Mouse (Mus musculus) C2C12 (cell line): Measurements from ENCODE around the gene Ddx3y. TPM values are rescaled to one million over a fixed set of nuclear protein-coding genes. Genes with fewer than 3 reads are reported as not detected.

ENCODE experiments used
- H3K27me3 ChIP-seq: one replicate; pipeline ENCODE4 v1.6.1; 2011; ENCODE audit not compliant: control insufficient read depth, insufficient read depth, insufficient read length
- H3K36me3 ChIP-seq: one replicate; pipeline ENCODE4 v1.6.1; 2011; ENCODE audit not compliant: control insufficient read depth, insufficient read depth
- H3K4me3 ChIP-seq: one replicate; pipeline ENCODE4 v1.5.1; 2011; ENCODE audit warnings: mild to moderate bottlenecking, control low read depth; ENCODE audit not compliant: poor library complexity, insufficient read depth, severe bottlenecking
- H3K79me2 ChIP-seq: one replicate; pipeline ENCODE4 v1.6.1; 2011; ENCODE audit not compliant: control insufficient read depth, insufficient read depth
- H3K79me3 ChIP-seq: one replicate; pipeline ENCODE4 v1.6.1; 2011; ENCODE audit warnings: low read depth, control low read depth
- H3ac ChIP-seq: one replicate; pipeline ENCODE3; 2011; ENCODE audit warnings: low read depth; ENCODE audit not compliant: control insufficient read depth, insufficient read length
- CEBPB ChIP-seq: IDR thresholded peaks from one replicate; pipeline ENCODE4 v1.6.1; 2011; ENCODE audit warnings: low read depth, mild to moderate bottlenecking, control low read depth, moderate library complexity
- CTCF ChIP-seq: IDR thresholded peaks from one replicate; pipeline ENCODE4 v1.5.1; 2011; ENCODE audit not compliant: control insufficient read depth, insufficient read depth, insufficient read length
- FOSL1 ChIP-seq: IDR thresholded peaks from one replicate; pipeline ENCODE4 v1.8.0; 2011; ENCODE audit warnings: mild to moderate bottlenecking, low read length; ENCODE audit not compliant: poor library complexity, insufficient read depth, severe bottlenecking
- MAX ChIP-seq: IDR thresholded peaks from one replicate; pipeline ENCODE4 v1.6.1; 2011; ENCODE audit warnings: mild to moderate bottlenecking, control low read depth
- MYOD1 ChIP-seq: IDR thresholded peaks from one replicate; pipeline ENCODE4 v1.6.1; 2011; ENCODE audit warnings: low read depth; ENCODE audit not compliant: control insufficient read depth, insufficient read length
- MYOG ChIP-seq: IDR thresholded peaks from one replicate; pipeline ENCODE4 v1.6.1; 2011; ENCODE audit not compliant: control insufficient read depth, insufficient read length; ENCODE audit errors: extremely low read depth
- USF1 ChIP-seq: IDR thresholded peaks from one replicate; pipeline ENCODE4 v1.6.1; 2011; ENCODE audit warnings: low read depth, mild to moderate bottlenecking, control low read depth, moderate library complexity
- long read RNA-seq, 2 experiments: library from polyadenylated mRNA; unstranded; transcript quantifications; one replicate each; pipeline ENCODE4 v2.0.0; 2019 to 2020
- polyA plus RNA-seq: library from polyadenylated mRNA; unstranded; fragments of >200 nt; fragmentation: generic; extraction: Trizol; gene quantifications from one replicate; pipeline ENCODE4 v1.2.1, GENCODE M21; 2012; ENCODE audit warnings: missing spikeins

Ddx3y gene
- polyA plus RNA-seq, result not detected
- long read RNA-seq, experiment 1, result 0 reads
- long read RNA-seq, experiment 2, result 0 reads

DNA sequence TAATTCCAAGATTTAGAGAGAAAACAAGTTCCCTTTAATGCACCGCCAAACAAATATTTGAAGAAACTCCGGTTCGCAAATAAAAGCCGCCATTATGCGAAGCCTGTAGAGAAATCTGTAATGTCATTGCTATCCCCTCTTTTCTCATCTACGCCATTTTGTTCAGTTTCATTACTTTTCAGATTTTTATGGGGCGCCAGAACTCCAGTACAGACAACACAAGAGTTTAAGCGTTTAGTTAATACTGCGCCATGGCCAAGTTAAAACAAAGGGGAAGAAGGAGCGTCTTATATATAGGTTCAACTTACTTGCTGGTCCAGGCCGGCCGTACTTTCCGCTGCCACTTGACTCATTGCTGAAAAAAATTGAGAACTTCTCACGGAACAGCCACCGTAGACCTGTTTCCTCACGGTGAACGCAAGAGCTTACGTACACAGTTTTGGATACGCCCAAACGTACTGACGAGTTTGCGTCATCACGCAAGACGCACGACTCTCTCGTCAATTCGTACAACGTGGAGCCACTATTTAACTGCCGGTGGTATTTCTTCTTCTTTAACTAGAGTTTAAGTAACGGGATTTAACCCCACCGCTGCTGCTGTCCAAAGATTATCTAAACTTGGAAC, at the start of gene Ddx3y:
Gene Ddx3y (minus strand): TSS at position 459 of the 625 bp plus-strand sequence.
- Histone ChIP-seq H3ac (no peak within 1 kb of the TSS), H3K27me3 (no peaks in the 10 kb centered on the region), H3K4me3 (no peak within 1 kb of the TSS), H3K79me2 (no peaks in the 10 kb centered on the region), H3K36me3 (no peaks in the 10 kb centered on the region), H3K79me3 (no peaks in the 10 kb centered on the region)
- TF ChIP-seq USF1 (no peak), MAX (no peak), FOSL1 (no peak), MYOD1 (no peak), CEBPB (no peak), MYOG (no peak), CTCF (no peak)

DNA sequence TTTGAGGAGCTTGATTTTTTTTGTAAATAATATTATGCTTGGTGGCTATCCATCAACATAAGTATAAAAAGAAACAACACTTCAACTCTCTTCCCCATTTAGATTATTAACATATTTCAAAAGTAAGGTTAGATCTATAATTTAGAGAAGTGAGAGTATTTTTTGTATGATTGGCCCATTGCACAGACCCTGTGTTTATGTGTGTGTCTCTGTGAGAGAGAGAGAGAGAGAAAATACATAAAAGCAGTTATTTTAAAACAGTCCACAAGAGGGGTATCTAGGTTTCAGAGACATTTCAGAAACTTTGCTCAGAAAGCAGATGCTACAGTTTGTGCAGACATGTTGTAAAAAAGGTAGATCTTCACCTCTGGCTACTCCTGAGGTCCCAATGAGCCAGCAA, 7.3 kb upstream of the Ddx3y start:
- no peak overlapping the region for H3ac ChIP-seq
- no peaks in the 10 kb centered on the region for H3K79me2 ChIP-seq
- H3K36me3 ChIP-seq, result no peaks in the 10 kb centered on the region
- no peaks in the 10 kb centered on the region for H3K27me3 ChIP-seq
- TF ChIP-seq MYOG, result no peak
- H3K4me3 ChIP-seq, result no peak overlapping the region
- no peaks in the 10 kb centered on the region for H3K79me3 ChIP-seq

DNA sequence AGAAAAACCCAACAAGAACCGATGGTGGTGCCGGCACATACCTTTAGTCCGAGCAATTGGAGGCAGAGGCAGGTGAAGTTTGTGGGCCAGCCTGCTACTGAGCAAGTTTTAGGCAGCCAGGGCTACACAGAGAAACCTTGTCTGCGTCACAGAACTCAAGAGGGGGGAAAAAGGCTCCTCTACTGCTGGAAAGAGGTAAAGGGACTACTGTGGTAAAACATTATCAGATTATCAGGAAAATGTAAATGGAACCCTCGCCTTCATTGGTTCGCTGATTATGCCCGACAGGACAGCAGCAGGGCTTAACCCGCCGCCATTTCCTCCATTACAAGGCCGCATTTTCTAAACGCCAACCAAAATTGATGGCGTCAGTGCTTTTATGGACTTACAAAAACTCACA, 694 bp downstream of the Ddx3y start:
- Histone ChIP-seq H3ac (no peak overlapping the region), H3K79me3 (no peaks in the 10 kb centered on the region), H3K27me3 (no peaks in the 10 kb centered on the region), H3K36me3 (no peaks in the 10 kb centered on the region), H3K4me3 (no peak overlapping the region), H3K79me2 (no peaks in the 10 kb centered on the region)
- no peak for TF ChIP-seq MAX
- TF ChIP-seq FOSL1, result no peak
- no peak for TF ChIP-seq CEBPB
- TF ChIP-seq MYOD1, result no peak
- no peak for TF ChIP-seq CTCF
- TF ChIP-seq MYOG, result no peak

DNA sequence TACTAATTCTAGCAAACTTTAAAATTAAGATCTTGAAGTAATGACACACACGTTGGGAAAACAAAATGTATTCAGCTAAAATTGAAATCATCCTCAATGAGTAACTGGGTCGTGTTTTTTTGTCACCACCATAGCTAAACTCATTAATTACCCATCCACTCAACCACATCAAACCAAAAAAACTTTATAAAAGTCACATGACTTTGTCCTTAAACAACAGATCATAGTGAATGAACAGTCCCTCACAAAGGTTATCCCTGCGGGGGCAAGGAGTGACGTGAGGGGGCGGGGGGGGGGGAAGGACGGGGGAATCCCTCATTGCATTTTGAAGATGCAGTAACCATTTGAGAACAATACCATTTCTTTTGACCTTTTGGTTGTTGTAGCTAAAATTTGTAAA, 40.3 kb downstream of the Ddx3y start:
- Histone ChIP-seq H3K79me2 (no peaks in the 10 kb centered on the region), H3K36me3 (no peaks in the 10 kb centered on the region), H3K79me3 (no peaks in the 10 kb centered on the region), H3K4me3 (no peak overlapping the region), H3ac (no peak overlapping the region), H3K27me3 (no peaks in the 10 kb centered on the region)
- TF ChIP-seq MAX (no peak), MYOG (no peak), USF1 (no peak), FOSL1 (no peak), CEBPB (no peak), MYOD1 (no peak), CTCF (no peak)

DNA sequence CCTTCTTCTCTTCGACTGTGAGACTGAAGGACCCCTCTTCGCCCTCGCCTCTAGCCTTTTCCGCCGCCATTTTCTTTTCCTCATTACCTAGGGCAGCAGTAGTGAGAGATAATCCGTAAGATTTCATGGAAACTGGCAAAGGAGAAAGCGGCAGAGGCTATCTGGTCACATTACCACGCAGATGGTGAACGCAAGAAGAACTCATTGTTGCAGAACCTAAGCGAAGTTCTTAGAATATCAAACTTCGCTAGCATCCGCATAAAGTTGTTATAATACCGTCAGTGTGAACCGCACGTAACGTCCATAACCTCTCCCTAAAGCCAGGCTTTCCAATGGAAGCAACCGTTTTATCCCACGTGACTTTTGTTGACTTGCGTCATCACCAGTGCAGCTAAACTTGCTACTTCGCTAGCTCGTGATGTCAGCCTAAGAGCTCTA, 41.0 kb downstream of the Ddx3y start, which contains the start of gene Uty:
Gene Uty (minus strand): TSS at position 334 of the 438 bp plus-strand sequence.
- H3K79me2 ChIP-seq, result no peaks in the 10 kb centered on the region
- H3K79me3 ChIP-seq, result no peaks in the 10 kb centered on the region
- H3K36me3 ChIP-seq, result no peaks in the 10 kb centered on the region
- H3K27me3 ChIP-seq, result no peaks in the 10 kb centered on the region
- no peak within 1 kb of the TSS for H3K4me3 ChIP-seq
- TF ChIP-seq MYOD1 (no peak), MYOG (no peak), MAX (no peak), CEBPB (no peak), CTCF (no peak), USF1 (no peak), FOSL1 (no peak)
- no peak within 1 kb of the TSS for H3ac ChIP-seq

DNA sequence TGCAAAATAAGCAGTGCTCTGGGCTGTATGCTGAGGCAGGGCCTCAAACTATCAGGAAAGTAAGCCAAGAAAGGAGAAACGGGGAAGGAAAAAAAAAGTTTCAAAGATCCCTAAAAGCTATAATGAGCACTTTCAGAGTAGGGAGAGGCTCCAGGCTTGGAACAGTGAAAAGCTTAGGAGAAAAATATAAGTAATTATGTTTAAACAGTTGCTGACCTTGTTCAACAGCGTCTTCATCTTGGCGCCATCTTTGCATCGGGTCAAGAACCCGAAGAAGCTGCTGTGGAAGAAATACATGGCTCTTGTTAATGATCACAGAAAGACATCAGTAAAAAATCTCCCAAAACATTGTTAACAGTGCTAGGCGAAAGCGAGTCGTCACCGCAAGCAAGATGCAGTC, 41.5 kb downstream of the Ddx3y start:
- H3K4me3 ChIP-seq, result no peak overlapping the region

More for the DNA sequence above, 41.5 kb downstream of the Ddx3y start:
- no peaks in the 10 kb centered on the region for H3K79me2 ChIP-seq
- TF ChIP-seq FOSL1, result no peak
- TF ChIP-seq CEBPB, result no peak
- no peak for TF ChIP-seq MAX
- TF ChIP-seq MYOG, result no peak
- no peak for TF ChIP-seq CTCF
- TF ChIP-seq USF1, result no peak
- no peak for TF ChIP-seq MYOD1
- H3K36me3 ChIP-seq, result no peaks in the 10 kb centered on the region
- H3K79me3 ChIP-seq, result no peaks in the 10 kb centered on the region
- no peak overlapping the region for H3ac ChIP-seq
- H3K27me3 ChIP-seq, result no peaks in the 10 kb centered on the region
